Mouse (Mus musculus) liver (tissue): Measurements from ENCODE around the gene Setd7.
"Not testable (repeated sequence)": the region's sequence is repeated elsewhere in the genome, so short reads cannot be mapped to it uniquely, and the experiment has no call there.

Experiments used
- DNase-seq: peaks from one replicate; pipeline ENCODE4 v3.0.0-alpha.2; 2020; ENCODE audit warnings: mixed read lengths

Gene Setd7

DNA sequence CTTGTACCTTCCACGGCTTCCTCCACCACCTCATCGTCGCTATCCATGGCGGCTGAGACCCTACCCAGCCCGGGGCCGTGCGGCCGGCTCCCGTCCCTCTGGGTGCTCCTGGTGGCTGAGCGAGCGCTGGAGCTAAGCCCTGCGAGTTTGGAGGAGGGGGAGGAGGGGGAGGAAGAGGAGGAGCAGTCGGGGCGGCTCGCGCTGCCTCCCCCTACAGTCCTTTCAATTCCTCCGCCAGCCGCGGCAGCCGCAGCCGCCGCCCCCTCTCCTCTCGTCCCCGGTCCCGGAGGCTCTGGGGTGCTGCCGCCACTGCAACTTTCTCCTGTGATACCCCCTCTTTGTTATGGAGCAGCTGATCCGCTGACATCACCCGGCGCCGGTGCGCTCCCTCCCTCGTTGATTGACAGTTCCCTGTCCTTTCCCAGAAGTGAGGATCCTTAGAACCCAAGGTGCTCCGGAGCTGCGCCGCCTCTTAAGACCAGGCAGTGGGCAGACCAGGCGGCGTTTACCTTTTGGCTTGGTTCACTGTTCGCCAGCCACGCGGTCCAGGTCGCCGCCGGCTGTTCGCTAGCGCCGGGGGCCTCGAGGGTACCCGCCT, at the start of gene Setd7:
Setd7 (minus strand) TSS at position 369 of the 598 bp plus-strand sequence.
- DNase-seq, result peak; percentile 74

DNA sequence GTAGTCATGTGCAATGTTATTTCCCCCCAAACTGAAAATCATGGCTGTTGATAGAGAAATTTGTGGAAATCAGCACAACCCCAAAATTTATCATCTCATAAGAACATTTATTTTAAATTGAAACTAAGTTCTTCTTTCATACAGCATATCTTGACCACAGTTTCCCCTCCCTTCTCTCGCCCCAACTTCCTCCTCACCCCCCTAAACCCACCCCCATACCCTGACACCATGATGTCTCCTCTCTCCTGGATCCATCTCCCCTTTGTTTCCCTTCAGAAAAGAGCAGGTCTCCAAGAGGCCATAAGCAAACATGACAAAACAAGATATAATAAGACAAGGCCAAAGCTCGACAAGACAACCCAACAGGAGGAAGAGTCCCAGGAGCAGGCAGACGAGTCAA, 43.8 kb upstream of the Setd7 start:
- no peak for DNase-seq

DNA sequence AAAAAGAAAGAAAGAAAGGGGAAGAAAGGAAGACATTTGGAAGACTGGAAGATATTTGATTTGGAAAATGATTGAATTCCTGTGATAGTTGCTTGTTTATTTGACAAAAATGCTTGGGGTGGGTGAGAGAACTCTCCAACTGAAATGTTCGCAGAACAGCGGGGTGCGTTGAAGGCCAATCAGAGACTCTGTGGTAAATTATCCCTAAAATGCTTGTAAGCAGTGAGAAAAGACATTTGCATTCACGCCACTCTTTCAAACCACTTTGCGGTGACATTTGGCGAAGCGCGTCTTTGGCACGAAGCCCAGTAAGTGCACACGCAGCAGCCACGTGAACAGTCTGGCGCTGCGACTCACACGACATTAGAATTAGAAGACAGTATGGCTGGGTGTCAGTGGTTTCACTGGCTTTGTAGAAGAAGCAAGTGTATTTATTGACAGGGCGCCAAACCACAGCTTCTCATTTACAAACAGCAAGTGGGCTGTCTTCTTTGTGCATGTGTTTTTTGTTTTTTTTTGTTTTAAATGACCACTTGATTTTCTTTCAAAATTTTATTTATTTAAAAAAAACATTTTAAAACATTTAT, 43.1 kb upstream of the Setd7 start:
- DNase-seq, result no peak

DNA sequence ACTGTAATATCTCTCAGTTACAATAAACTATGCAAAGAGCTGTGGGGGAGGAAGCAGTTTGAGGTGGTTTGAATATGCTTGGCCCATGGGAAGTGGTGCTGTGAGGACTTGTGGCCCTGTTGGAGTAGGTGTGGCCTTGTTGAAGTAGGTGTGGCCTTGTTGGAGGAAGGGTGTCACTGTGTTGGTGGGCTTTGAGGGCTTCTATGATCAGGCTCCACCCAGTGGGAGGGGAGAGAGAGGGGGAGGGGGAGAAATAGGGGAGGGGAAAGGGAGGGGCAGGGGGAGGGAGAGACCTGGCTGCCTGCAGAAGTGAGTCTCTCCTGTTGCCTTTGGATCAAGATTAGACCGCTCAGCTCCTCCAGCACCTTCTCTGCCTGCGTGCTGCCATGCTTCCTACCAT, 40.8 kb upstream of the Setd7 start:
- no peak for DNase-seq

DNA sequence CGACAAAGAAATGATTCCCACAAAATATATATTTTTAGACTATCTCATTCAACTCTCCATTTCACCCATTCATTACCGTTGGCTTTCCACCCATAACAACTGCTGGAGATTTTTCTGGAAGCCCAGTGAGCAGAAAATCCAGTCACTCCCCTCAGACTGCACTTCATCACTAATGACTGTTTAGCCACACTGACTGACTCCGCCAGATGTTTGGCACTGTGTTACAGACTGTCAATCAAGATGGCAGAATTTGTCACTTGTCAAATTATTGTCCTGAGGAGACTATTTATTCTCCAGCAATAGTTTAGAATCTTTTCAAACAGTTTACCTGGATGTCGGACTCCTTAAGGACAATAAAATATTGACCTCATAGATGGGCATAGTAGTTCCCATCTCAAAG, 40.0 kb upstream of the Setd7 start:
- DNase-seq, result no peak

DNA sequence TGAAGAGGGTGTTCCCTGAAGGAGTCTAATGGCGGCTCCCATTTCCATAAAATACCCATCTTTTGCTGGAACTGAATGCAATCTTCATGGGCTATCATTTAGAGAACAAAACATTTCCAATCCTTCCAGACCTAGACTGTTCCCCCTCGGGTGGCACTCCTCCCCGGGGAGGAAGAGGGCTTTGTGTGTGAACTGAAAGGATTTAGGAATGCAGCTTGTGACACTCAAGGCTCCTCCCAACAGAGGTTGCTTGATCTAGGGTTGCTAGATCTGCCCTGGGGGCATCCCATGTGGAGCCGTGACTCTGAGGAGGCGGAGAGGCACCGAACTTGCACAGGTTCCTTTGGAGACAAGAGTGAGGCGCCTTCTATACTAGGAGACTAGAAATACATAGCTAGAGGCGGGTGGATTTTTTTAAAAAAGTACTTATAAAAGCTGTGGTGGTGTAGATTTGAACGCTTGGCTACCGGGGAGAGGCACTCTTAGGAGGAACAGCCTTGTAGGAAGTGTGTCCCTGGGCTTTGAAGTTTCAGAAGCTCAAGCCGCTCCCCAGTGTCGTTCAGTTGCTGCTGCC, 38.5 kb upstream of the Setd7 start:
- DNase-seq, result no peak

DNA sequence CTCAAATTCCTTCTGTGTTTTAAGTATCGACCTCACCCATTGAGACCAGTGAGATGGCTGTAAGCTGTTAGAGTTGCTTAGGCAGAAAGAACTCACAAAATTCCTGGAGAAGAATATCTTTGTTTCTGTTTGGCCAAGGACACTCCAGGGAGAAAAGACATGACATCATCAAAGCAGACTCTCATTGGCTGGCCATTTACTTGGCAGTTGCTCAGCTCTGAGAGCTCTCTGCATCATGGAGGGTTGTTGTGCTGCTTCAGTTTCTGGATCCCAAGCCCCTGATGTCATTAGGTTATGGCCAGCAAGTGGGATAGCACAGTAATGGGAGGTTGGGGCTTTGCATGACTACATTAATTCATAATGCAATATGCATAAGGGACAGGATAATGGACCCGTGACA, 35.9 kb upstream of the Setd7 start:
- no peak for DNase-seq

DNA sequence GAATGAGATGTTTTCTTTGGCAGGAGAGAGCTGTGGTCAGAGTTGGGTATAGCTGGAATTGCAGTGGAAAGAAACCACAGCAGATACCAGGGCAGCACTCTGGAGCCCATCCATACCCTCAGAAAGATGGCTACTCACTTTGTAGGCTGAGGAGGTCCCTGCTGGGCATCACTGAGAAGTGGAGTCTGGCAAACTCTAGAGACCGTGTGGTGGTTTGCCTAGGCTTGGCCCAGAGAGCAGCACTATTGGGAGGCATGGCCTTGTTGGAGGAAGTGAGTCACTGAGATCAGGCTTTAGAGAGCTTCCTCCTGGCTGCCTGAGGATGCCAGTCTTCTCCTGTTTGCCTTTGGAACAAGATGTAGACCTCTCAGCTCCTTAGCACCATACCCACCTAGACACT, 32.8 kb upstream of the Setd7 start:
- no peak for DNase-seq

DNA sequence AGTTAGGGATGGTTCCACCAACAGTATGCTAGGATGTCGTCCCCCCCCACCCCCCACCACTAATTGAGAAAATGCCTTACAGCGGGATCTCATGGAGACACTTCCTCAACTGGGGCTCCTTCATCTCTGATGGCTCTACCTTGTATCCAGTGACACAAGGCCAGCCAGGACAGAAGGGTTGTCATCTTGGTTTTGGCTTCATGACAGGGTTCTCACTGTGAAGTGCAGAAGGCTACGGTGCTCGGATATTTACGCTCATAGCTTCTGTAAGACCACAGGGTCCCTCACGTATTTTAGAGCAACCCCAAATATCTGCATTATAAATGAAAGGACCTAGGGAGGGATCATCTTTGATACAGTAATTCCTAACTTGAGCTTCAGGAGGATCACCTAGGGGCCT, 30.9 kb upstream of the Setd7 start:
- DNase-seq, result no peak

DNA sequence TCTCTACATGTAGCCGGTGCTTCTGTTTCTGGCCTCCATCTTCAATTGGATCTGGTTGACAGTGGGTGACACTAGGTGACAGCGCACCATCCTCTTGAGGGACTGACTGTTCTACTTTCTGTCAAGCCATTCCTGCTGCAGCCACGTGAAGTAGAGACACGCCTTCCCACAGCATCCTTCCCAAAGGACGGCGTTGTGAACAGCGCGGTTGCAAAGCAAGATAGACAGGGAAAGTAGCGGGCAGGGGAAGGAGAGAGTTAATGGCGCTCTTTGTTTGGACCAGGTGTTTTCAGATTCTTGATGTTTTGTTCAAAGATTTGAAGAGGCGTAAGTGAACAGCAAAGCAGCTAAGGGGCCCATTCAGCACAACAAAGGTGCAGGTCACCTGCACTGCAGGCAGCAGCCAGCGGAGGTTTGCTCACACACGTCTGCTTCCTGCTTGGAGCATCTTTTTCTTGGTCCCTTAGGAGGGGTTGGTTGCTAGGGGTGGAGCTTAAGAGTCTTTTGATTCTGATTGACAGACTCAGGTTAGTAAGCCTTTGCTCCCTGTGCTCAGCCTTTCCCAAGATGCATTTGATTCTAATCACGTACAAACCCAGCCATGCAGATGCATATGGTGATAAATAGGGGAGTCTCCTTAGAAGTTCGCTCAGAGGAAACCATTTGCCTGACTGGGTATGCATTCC, 29.7 kb upstream of the Setd7 start:
- no peak for DNase-seq

DNA sequence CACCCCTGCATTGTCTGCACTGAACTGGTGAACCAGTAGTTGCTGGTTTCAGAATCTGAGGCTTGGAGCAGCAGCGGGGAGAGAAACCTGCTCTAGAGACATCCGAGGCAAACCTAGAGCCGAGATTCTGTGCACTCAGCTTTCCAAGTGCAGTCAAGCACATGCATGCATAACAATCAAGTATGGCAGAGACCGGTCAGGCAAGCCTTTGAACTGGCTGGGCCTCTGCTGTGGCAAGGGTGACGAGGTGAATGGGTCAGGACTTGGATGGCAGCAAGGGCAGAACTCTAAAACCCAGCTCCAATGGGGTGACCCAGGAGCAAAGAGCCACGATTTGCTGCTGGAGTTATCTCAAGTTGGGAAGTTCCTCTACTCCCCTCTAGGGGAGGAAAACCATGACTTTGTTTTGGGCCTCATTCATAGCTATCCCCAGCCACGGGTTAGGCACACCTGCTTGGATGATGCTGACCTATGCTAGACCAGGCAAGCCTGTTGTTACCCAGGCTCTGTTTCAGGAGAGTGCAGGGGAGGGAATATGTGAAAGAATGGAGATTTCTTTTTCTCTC, 27.1 kb upstream of the Setd7 start:
- DNase-seq, result no peak

DNA sequence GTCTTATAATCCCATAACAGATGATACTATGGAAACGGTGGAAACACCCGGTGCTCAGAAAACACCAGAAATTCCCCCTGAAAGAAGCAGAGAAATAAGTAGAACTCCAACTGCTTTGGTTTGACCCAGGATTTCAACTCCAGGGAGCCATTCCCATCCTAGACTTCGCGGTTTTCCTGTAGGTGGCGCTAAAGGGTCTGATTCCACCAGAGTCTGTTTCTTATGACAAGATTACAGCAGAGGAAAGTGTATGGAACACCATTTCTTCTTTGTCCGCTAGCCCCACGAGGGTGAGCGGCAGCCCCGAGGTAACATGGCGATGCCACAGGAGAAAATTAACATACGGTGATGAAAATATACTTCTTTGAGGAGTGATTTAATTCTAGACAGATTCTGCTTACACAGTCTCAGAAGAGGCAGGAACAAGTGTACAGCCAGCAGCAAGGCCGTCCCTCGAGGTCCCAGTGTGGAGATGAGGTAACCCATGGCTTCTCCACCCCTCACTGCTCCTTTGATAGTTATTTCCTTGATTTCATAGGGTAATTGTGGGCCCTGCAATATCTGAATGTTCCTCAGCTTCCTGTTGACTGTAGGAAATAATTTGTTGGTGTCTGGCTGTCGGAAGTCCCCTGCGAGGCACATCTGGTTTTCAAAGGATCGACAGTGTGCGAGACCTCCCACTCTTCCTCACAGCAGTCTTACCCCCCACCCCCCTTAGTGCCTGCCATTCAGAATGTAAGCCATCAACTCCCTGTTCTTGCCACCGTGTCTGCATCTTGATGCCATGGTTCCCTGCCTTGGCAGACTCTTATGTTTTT, 23.1 kb upstream of the Setd7 start:
- peak; percentile 73 for DNase-seq

DNA sequence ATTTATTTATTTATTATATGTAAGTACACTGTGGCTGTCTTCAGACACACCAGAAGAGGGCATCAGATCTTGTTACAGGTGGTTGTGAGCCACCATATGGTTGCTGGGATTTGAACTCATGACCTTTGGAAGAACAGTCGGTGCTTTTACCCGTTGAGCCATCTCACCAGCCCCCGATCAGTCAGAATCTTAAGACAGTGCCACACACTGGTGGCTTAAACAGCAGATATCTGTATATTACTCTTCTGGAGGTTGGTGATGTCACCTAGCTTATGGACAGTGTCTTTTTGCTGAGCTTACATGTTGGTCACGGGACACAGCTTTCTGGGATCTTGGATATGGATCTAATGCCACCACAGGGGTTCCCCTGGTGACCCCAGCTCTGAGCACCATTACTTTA, 18.6 kb upstream of the Setd7 start:
- not testable (repeated sequence) for DNase-seq

DNA sequence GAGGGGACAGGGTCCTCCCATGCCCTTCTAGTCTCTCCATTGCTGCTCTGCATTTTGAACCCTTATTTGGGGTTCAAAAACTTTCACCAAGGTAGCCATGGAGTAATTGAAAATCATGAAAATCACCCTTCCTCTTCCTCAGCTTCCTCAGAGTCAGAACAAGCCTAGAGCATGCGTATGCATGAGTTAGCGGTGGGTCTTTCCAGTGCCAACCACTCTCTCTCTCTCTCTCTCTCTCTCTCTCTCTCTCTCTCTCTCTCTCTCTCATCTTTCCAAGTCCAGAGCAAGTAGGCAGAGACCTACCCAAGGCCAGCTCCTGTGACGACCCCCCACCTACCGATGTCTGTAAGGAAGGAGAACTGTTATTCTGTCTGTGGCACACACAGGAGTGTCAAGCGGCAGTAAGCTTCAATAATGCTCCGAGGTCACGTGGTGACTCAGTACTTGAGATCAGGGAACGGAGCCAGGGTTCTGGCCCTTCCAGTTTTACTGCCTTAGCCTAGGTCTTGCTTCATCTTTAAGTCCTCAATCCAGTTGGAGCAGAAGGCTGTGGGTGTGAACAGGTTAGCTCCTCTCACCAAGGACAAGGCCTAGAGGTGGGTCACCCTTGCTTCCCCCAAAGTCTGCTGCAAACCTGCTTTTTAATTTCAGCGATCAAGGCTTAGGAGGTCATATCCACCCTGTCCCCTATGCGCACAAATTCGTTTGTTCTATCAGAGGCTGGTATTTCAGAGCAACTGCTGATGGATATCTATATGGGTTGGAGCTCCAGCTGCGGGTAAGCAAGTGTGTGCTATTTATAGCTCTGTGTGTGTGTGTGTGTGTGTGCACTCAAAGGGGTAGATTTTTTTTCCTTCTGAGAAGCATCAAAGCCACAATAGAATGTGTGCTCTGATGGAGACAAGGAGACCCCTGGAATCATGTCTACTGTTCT, 17.4 kb upstream of the Setd7 start:
- DNase-seq, result no peak

DNA sequence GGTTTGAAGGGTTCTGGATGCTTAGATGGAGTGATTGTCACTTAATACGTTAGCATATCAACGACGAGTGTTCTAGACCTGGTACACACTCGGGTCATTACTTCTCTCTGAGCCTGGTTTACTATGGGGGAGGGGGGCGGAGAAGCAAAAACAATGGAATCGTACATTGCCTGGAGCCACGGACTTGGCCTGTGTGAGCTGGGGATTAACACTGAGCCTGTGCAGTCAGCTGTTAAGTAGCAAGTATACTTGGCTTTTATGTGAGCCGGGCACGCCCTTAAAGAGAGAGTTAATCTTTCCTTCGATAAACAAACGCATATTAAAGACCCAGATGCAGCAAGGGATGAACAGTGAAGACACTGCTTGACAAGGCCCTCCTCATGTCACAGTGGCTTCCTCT, 16.7 kb upstream of the Setd7 start:
- DNase-seq, result no peak

DNA sequence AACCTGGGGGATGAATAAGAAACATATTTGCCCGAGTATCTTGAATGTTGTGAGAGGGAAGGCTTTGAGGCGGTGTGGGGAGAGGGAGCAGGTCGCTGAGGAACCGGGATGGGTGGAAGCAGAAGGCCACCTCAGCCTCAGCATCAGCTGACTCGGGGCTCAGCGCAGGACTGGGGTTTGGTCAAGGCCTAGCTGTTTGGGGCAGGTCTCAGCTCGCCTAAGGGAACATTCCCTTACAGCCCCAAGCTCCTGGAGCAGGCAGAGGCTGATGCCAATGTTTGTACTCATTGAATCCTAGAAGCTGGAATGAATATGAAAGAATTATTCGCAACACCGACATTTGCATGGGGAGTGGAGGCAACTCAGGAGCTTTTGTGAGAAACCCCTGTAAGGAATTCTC, 13.2 kb upstream of the Setd7 start:
- no peak for DNase-seq

DNA sequence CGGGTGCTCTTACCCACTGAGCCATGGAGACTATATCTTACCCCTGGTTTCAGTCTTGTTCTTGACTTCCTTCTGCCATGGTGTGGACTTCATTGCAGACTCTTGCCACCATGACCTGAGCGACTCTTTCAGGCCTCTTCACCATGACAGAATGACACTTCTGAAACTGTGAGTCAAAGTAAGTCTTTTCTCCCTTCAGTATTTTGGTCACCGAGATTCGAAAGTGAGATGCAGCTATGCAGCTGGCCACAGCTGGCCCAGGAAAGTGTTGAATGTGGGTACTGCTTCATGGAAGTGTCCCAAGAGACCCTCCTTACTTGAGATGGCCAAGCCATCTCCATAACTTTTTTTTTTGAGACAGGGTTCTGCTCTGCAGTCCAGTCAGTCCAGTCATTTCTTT, 9.5 kb upstream of the Setd7 start:
- DNase-seq, result no peak

DNA sequence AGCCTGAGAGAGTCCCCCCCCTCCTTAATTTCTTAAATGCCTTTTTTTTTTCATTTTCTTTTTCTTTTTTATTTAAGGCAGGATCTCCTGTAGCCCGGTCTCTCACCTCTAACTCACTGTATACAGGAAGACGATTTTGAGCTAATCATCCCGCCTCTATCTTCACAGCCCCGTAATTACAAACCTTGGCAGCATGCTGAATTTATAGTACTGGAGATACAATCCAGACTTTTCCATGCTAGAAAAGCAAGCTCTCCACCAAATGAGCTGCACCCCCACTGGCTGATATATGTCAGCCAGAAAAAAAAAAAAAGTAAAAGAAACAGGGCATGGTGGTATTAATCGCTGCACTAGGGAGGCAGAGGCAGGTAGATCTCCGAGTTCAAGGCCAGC, 1.3 kb upstream of the Setd7 start:
- no peak for DNase-seq

DNA sequence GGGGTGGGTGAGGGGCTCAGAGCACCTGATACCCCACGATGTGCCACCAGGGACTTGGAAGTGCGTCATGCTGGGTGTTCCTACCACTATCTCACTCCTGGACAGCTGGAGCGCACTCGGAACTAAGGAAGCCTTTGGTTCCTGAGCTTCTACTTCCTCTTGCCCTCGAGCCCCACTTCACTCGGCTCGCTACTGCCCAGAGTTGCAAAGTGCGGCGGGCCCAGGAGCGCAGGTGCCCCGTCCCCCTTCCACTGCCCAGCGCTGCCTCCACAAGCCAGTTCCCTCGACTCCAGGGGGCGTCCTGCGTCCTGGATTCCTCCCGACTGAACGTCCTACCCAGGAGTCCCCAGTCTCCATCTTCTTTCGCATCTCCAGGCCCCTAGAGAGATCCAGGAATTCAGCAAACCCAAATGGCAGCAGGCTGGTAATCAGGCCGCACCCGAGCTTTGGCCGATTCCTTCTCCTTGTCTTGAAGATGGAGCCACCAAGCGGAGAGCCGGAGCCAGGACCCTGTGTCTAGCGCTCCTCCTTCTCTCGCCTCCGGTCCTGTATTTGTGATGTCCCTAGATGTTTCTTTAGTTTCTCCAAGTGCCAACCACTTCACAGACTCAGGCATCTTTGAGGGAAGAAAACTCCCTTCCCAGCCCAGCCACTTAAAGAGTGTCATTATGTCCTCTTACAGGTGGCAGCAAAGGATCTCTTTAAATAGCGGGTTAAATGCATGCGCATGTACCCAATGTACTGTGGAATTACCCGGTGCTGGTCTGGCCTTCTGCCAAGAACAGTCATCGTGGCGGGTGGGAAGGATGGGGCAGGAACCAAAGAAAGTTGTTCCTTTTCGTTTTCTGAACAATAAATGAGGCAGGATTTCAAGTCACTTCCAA, 672 bp upstream of the Setd7 start:
- DNase-seq, result peak; percentile 65

DNA sequence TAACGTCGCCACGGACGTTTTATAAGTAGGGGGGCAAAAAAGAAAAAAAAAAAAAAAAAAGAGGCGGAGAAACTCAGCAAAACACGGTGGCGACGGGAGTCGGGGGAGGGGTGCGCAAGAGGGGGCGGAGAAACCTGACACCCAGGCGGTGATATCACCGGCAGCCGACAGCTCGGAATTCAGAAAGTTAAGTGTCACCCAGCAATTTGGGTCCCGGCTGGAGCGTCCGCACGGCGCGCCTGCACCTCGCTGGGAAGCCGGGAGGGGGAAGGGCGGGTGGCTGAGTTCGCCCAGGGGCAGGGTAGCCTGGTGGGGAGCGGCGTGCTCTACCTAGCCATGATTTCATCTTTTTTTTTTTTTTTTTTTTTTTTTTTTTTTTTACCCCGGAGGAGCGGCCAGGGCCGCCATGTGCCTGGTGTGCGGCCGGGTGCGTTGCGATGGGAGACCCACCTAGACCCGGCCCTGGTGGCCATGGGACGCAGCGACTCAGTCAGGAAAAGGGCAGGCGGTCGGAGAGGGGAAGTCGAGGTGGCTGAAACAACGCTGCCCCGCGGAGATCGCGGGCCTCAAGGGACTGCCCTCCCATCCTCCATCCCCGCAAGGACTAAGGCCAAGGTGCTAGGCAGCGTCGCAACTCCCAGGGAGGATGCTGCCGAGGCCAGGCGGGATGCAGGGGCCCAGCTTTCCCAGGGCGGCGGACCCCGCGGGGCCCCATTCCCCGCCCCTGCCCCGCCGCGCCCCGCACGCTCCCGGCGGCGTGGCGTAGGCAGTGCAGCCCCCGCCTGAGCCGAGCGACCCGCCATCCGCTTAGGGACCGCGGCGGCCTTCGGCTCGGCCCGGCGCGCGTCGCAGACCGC, 857 bp downstream of the Setd7 start:
- DNase-seq, result peak; percentile 86
